Mouse (Mus musculus): ENCODE measurements around the gene Il17rd.

Il17rd gene

DNA sequence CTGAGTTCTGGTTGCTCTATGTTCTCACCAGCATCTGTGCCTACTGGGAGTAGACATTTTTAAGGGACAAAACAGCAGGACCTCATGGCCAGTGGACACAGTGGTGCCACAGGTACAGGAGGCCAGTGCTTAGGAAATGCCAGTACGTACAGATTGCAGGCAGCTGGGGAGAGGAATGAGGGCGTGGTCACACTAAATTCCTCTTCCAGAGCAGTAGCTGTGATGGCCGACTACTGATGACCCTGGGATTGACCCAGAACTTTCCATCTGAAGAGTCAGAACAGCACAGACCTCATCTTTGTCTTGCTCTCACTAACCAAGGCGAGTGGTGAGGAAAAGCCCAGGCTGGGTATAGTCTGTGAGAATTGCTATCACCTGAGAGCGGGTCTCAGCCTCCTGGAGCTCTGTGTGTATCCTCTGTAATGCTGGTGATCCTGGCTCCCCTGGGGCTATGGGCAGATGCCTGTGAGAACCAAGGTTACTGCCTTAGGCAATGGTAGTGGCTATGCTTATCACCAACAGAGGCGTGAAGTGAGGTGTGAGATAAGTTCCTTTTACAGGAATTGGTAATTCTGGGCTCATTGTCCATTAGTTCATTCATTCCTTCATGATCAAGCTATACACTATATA lies 111.4 kb downstream of the Il17rd start:
- no peak for DNase-seq

DNA sequence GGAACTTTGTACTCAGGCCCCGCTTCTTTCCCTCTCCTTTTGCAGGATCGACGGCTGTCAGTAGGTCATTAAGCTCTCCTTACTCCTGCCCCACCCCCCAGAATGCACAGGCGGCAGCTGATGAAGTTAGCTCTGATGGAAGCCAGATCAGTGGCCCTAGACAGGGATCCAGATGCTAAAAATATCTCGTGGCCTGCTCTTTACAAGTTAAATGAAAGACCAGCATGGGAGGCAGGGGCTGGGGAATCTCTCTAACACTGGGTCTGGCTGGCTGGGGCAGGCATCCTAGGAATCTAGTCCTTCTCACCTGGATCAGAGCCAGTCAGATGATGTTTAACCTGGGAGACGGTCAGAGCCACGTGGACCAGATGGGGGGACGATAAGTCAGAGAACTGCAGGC lies 112.7 kb downstream of the Il17rd start:
- no peak for DNase-seq

DNA sequence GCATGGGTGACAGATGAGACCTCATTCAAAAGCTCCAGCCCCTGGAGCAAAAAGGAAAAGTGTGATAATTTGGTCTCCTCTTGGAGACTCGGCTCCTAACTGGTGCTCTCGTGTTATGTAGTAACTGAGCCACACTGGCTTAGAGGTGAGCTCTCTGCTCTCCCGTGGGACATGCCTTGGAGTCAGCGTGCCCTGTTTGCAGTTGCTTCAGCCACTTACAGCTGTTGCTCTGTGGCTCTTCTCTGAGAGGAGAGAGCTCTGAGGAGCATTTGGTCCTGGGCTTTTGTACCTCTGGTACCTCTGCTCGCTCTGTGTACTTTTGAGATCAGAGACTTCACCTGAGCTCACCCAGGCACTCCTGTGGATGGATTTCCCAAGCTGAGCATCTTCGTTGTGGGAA lies 116.3 kb downstream of the Il17rd start:
- DNase-seq, result no peak

DNA sequence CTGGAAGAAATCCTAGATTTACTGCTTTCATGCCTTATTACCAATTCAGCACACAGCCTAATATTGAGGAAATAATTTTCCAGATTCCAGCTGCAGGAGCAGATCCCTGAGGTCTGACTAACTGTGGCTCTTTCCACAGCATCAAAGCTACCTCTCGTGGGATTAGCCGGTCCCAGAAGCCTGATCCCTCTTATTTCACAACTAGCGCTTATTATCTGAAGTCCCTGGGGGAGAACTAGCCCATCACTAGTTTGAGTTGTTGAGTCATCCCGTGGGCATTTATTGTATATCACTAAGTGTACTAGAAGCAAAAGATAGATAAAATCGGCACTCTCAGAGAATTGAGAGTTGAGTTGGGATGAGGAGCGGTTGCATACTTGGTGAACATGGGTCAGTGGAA lies 117.3 kb downstream of the Il17rd start:
- no peak for DNase-seq
